Mouse (Mus musculus): Measurements from ENCODE around the gene Veph1. TPM values are rescaled to one million over a fixed set of nuclear protein-coding genes. Genes with fewer than 3 reads are reported as not detected.

Veph1 gene
- polyA plus RNA-seq, 1 experiment from 2014 or later, result 4.4 TPM

- 91% methylated on average over 4 of the region's 4 CpGs for WGBS
- Histone ChIP-seq H3K4me3 (ENCODE audit: low read depth, low read length) (no peak overlapping the region), H3K4me2 (ENCODE audit: low read depth) (no peak overlapping the region), H3K9ac (ENCODE audit: low read length) (no peak overlapping the region), H3K4me1 (ENCODE audit: control insufficient read depth, insufficient read depth, low read length) (no peaks in the 10 kb centered on the region), H3K9me3 (ENCODE audit: control insufficient read depth, low read length) (no peaks in the 10 kb centered on the region), H3K36me3 (ENCODE audit: control insufficient read depth, insufficient read depth, low read length) (no peaks in the 10 kb centered on the region), H3K27me3 (ENCODE audit: control insufficient read depth, insufficient read depth, low read length) (no peaks in the 10 kb centered on the region), H3K27ac (ENCODE audit: low read depth, low read length) (no peak overlapping the region)
- ATAC-seq (ENCODE audit: insufficient read depth, low FRiP score, low TSS enrichment), result no peak
- DNase-seq (ENCODE audit: low spot score), result no peak
These were observed 216.8 kb downstream of the Veph1 start for GRCm38 (mm10) chr3:66079886-66080285.

- H3K36me3 ChIP-seq (ENCODE audit: control insufficient read depth, insufficient read depth, low read length), result no peaks in the 10 kb centered on the region
- no peaks in the 10 kb centered on the region for H3K4me1 ChIP-seq (ENCODE audit: control insufficient read depth, insufficient read depth, low read length)
- no peak overlapping the region for H3K27ac ChIP-seq (ENCODE audit: low read depth, low read length)
- no peak overlapping the region for H3K4me3 ChIP-seq (ENCODE audit: low read depth, low read length)
- WGBS, result 57% methylated on average over 6 of the region's 6 CpGs
- no peak for ATAC-seq (ENCODE audit: insufficient read depth, low FRiP score, low TSS enrichment)
- no peak overlapping the region for H3K4me2 ChIP-seq (ENCODE audit: low read depth)
- DNase-seq (ENCODE audit: low spot score), result no peak
- no peaks in the 10 kb centered on the region for H3K9me3 ChIP-seq (ENCODE audit: control insufficient read depth, low read length)
- H3K27me3 ChIP-seq (ENCODE audit: control insufficient read depth, insufficient read depth, low read length), result no peaks in the 10 kb centered on the region
- H3K9ac ChIP-seq (ENCODE audit: low read length), result no peak overlapping the region
These were observed 217.6 kb downstream of the Veph1 start for GRCm38 (mm10) chr3:66078898-66079537.

DNA sequence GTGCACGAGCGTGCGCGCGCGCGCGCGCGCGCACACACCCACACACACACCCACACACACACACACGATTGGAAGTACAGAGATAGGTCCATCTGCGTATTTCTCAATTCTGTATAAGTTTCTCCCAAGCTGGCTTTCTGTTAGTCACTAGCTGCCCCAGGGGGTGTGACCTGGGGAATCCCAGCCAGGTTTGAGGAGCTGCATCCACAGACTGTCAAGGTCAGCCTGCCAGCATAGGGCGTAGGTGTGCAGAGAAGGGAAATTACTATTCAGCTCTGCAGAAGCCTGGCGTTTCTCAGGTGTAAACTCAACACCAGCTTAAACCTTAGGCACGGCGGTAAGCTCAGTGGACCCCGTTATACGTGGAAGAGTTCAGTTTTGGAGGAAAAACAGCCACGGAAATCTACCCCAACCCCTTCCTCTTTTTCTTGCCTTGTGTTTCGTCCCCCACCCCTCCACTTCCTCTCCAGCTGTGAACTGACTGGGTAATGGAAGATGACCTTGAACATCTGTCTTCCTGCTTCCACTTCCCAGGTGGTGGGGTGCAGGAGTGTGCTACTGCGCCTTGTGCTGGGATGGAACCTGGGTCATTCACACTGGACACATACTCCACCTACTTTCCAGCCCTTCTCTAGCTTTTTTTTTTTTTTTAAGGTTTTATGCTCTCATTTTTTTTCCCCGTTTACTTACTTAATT lies 218.5 kb downstream of the Veph1 start:
- ATAC-seq (ENCODE audit: insufficient read depth, low FRiP score, low TSS enrichment) (no peak), DNase-seq (ENCODE audit: low spot score) (no peak)
- no peak overlapping the region for H3K27ac ChIP-seq (ENCODE audit: low read depth, low read length)
- H3K9ac ChIP-seq (ENCODE audit: low read length), result no peak overlapping the region
- H3K27me3 ChIP-seq (ENCODE audit: control insufficient read depth, insufficient read depth, low read length), result no peaks in the 10 kb centered on the region
- no peak overlapping the region for H3K4me3 ChIP-seq (ENCODE audit: low read depth, low read length)
- H3K4me1 ChIP-seq (ENCODE audit: control insufficient read depth, insufficient read depth, low read length), result no peaks in the 10 kb centered on the region
- no peaks in the 10 kb centered on the region for H3K9me3 ChIP-seq (ENCODE audit: control insufficient read depth, low read length)
- H3K36me3 ChIP-seq (ENCODE audit: control insufficient read depth, insufficient read depth, low read length), result no peaks in the 10 kb centered on the region
- 82% methylated on average over 23 of the region's 23 CpGs for WGBS
- H3K4me2 ChIP-seq (ENCODE audit: low read depth), result no peak overlapping the region

GRCm38 (mm10) chr3:66070274-66070673 lies 226.4 kb downstream of the Veph1 start:
- Histone ChIP-seq H3K27me3 (ENCODE audit: control insufficient read depth, insufficient read depth, low read length) (no peaks in the 10 kb centered on the region), H3K36me3 (ENCODE audit: control insufficient read depth, insufficient read depth, low read length) (no peaks in the 10 kb centered on the region), H3K9ac (ENCODE audit: low read length) (no peak overlapping the region), H3K9me3 (ENCODE audit: control insufficient read depth, low read length) (no peaks in the 10 kb centered on the region), H3K4me1 (ENCODE audit: control insufficient read depth, insufficient read depth, low read length) (no peaks in the 10 kb centered on the region), H3K4me2 (ENCODE audit: low read depth) (no peak overlapping the region), H3K27ac (ENCODE audit: low read depth, low read length) (no peak overlapping the region), H3K4me3 (ENCODE audit: low read depth, low read length) (no peak overlapping the region)
- WGBS, result 98% methylated on average over 1 of the region's 1 CpGs
- no peak for DNase-seq (ENCODE audit: low spot score)
- no peak for ATAC-seq (ENCODE audit: insufficient read depth, low FRiP score, low TSS enrichment)

DNA sequence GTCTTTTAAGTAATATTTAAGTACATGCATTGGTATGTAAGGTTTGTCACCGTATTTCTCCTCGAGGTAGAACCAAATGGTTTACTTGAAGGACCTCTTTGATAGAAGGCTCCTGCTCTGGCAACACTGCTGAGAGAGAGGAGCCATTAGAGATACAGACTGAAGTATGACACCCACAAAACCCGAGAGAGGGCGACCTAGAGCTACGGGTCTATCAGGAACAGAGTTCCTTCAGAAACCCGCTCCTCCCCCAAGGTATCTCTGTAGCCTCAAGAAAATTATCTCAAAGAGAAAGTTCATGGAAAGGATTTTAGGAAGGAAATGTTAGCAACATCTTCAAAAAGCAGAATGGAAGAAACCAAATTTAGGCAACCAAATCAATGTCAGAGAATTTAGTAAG lies 232.8 kb downstream of the Veph1 start:
- no peaks in the 10 kb centered on the region for H3K27me3 ChIP-seq (ENCODE audit: control insufficient read depth, insufficient read depth, low read length)
- no peak overlapping the region for H3K27ac ChIP-seq (ENCODE audit: low read depth, low read length)
- no peak overlapping the region for H3K4me2 ChIP-seq (ENCODE audit: low read depth)
- DNase-seq (ENCODE audit: low spot score) (no peak), ATAC-seq (ENCODE audit: insufficient read depth, low FRiP score, low TSS enrichment) (no peak)
- no peaks in the 10 kb centered on the region for H3K9me3 ChIP-seq (ENCODE audit: control insufficient read depth, low read length)
- H3K36me3 ChIP-seq (ENCODE audit: control insufficient read depth, insufficient read depth, low read length), result no peaks in the 10 kb centered on the region
- 47% methylated on average over 6 of the region's 6 CpGs for WGBS
- no peak overlapping the region for H3K9ac ChIP-seq (ENCODE audit: low read length)
- H3K4me1 ChIP-seq (ENCODE audit: control insufficient read depth, insufficient read depth, low read length), result no peaks in the 10 kb centered on the region
- H3K4me3 ChIP-seq (ENCODE audit: low read depth, low read length), result no peak overlapping the region

- Histone ChIP-seq H3K4me3 (ENCODE audit: low read depth, low read length) (no peak overlapping the region), H3K4me1 (ENCODE audit: control insufficient read depth, insufficient read depth, low read length) (no peaks in the 10 kb centered on the region), H3K4me2 (ENCODE audit: low read depth) (no peak overlapping the region), H3K27ac (ENCODE audit: low read depth, low read length) (no peak overlapping the region), H3K9ac (ENCODE audit: low read length) (no peak overlapping the region), H3K36me3 (ENCODE audit: control insufficient read depth, insufficient read depth, low read length) (no peaks in the 10 kb centered on the region), H3K9me3 (ENCODE audit: control insufficient read depth, low read length) (no peaks in the 10 kb centered on the region), H3K27me3 (ENCODE audit: control insufficient read depth, insufficient read depth, low read length) (no peaks in the 10 kb centered on the region)
- WGBS, result 93% methylated on average over 16 of the region's 16 CpGs
- DNase-seq (ENCODE audit: low spot score), result no peak
- no peak for ATAC-seq (ENCODE audit: insufficient read depth, low FRiP score, low TSS enrichment)
These were observed 239.7 kb downstream of the Veph1 start for GRCm38 (mm10) chr3:66056912-66057311.

DNA sequence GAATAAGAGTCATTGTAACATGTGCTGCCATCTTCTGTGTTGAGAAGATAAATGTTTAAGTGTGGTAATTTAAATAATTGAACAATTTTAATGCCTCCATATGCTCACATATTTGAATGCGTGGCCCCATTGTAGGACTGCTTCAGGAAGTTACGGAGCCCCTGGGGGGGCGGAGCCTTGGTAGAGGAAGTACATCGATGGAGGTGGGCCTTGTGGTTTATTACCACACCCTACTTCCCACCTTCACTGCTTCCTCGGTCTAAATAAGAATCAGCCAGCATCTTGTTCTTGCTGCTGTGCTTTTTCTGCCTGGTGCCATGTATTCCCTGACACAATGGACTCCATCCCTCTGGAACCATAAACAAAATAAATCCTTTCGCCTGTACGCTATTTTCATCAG lies 241.0 kb downstream of the Veph1 start:
- no peaks in the 10 kb centered on the region for H3K27me3 ChIP-seq (ENCODE audit: control insufficient read depth, insufficient read depth, low read length)
- 94% methylated on average over 7 of the region's 7 CpGs for WGBS
- DNase-seq (ENCODE audit: low spot score) (no peak), ATAC-seq (ENCODE audit: insufficient read depth, low FRiP score, low TSS enrichment) (no peak)
- H3K9ac ChIP-seq (ENCODE audit: low read length), result no peak overlapping the region
- no peak overlapping the region for H3K4me3 ChIP-seq (ENCODE audit: low read depth, low read length)
- H3K4me2 ChIP-seq (ENCODE audit: low read depth), result no peak overlapping the region
- no peak overlapping the region for H3K27ac ChIP-seq (ENCODE audit: low read depth, low read length)
- no peaks in the 10 kb centered on the region for H3K9me3 ChIP-seq (ENCODE audit: control insufficient read depth, low read length)
- H3K36me3 ChIP-seq (ENCODE audit: control insufficient read depth, insufficient read depth, low read length), result no peaks in the 10 kb centered on the region
- H3K4me1 ChIP-seq (ENCODE audit: control insufficient read depth, insufficient read depth, low read length), result no peaks in the 10 kb centered on the region

DNA sequence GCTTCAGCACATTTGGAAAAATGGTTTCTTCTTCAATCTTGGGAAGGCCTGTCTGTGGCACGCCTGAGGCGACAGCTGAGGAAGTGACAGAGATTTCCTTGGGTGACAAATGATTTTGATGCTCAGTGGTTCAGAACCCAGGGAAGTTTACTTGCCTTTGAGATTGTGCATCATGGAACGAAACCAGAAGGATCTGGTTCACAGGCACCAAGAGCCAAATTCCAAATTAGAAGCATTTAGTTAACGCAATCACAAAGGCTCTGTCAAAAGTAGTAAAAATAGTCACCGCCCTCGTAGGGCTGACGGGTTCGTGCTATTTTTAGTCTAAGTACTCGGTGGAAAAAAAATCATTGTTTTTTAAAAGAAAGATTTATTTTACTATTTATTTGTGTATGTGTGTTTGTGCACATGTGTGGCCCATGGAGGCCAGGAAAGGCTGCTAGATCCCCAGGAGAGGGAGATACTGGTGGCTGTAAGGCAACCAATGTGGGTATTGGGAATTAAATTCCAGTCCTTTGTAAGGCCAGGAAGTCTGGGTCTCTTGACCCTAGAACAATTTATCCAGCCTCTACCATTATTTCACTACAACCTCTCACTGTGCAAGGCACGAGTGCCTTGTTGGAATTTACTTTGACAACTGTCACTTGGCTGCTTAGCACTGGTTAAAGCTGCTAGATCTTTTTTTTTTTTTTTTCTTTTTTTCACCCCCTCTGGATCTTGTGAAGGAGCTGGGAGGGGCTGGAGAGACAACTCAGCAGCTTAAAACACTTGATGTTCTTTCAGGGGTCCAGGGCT lies 246.3 kb downstream of the Veph1 start:
- Histone ChIP-seq H3K9me3 (ENCODE audit: control insufficient read depth, low read length) (no peaks in the 10 kb centered on the region), H3K36me3 (ENCODE audit: control insufficient read depth, insufficient read depth, low read length) (no peaks in the 10 kb centered on the region), H3K4me2 (ENCODE audit: low read depth) (no peak overlapping the region), H3K4me3 (ENCODE audit: low read depth, low read length) (no peak overlapping the region), H3K9ac (ENCODE audit: low read length) (no peak overlapping the region), H3K27me3 (ENCODE audit: control insufficient read depth, insufficient read depth, low read length) (no peaks in the 10 kb centered on the region), H3K4me1 (ENCODE audit: control insufficient read depth, insufficient read depth, low read length) (no peaks in the 10 kb centered on the region), H3K27ac (ENCODE audit: low read depth, low read length) (no peak overlapping the region)
- ATAC-seq (ENCODE audit: insufficient read depth, low FRiP score, low TSS enrichment) (no peak), DNase-seq (ENCODE audit: low spot score) (no peak)
- 65% methylated on average over 10 of the region's 10 CpGs for WGBS

Data from neural tube, embryonic 11.5 days (tissue).